Mouse (Mus musculus): Measurements from ENCODE around the gene 9530068E07Rik. TPM values are rescaled to one million over a fixed set of nuclear protein-coding genes. Genes with fewer than 3 reads are reported as not detected.

9530068E07Rik gene
- polyA plus RNA-seq, 2 experiments = 174 to 202 TPM

- DNase-seq (ENCODE audit: low spot score) = no peak
- Histone ChIP-seq H3K9ac (ENCODE audit: low read depth, low read length, severe bottlenecking) (no peak overlapping the region), H3K9me3 (ENCODE audit: control insufficient read depth, low read length) (no peaks in the 10 kb centered on the region), H3K27me3 (ENCODE audit: control insufficient read depth, insufficient read depth, low read length) (no peaks in the 10 kb centered on the region), H3K4me2 (replicated peaks; ENCODE audit: low read depth, low read length, severe bottlenecking) (no peak overlapping the region), H3K27ac (replicated peaks; ENCODE audit: low read depth, low read length) (no peak overlapping the region), H3K4me1 (ENCODE audit: control insufficient read depth, insufficient read depth, low read length) (peaks cover 4% of the 10 kb centered on the region; the same call in 1 of the 2 replicates), H3K36me3 (ENCODE audit: control insufficient read depth, insufficient read depth, low read length) (no peaks in the 10 kb centered on the region), H3K4me3 (replicated peaks; ENCODE audit: low read length) (no peak overlapping the region)
- no peak for TF ChIP-seq POLR2A (IDR thresholded peaks at IDR 0.05; ENCODE audit: borderline replicate concordance, extremely low read depth, insufficient read depth, insufficient read length)
- no peak for ATAC-seq (ENCODE audit: low FRiP score, low read depth)
- 48% methylated on average over 12 of the region's 12 CpGs for WGBS
Measured at GRCm38 (mm10) chr11:52420296-52421052, 24.2 kb downstream of the 9530068E07Rik start.

GRCm38 (mm10) chr11:52421053-52421778 is 25.0 kb downstream of the 9530068E07Rik start:
- no peaks in the 10 kb centered on the region for H3K36me3 ChIP-seq (ENCODE audit: control insufficient read depth, insufficient read depth, low read length)
- H3K9ac ChIP-seq (ENCODE audit: low read depth, low read length, severe bottlenecking) = no peak overlapping the region
- no peak for ATAC-seq (ENCODE audit: low FRiP score, low read depth)
- DNase-seq (ENCODE audit: low spot score) = peak; percentile 55
- 28% methylated on average over 12 of the region's 12 CpGs for WGBS
- no peaks in the 10 kb centered on the region for H3K9me3 ChIP-seq (ENCODE audit: control insufficient read depth, low read length)
- TF ChIP-seq POLR2A (IDR thresholded peaks at IDR 0.05; ENCODE audit: borderline replicate concordance, extremely low read depth, insufficient read depth, insufficient read length) = no peak
- no peak overlapping the region for H3K27ac ChIP-seq (replicated peaks; ENCODE audit: low read depth, low read length)
- no peak overlapping the region for H3K4me3 ChIP-seq (replicated peaks; ENCODE audit: low read length)
- H3K4me1 ChIP-seq (ENCODE audit: control insufficient read depth, insufficient read depth, low read length) = peaks cover 4% of the 10 kb centered on the region; the same call in 1 of the 2 replicates
- H3K4me2 ChIP-seq (replicated peaks; ENCODE audit: low read depth, low read length, severe bottlenecking) = no peak overlapping the region
- H3K27me3 ChIP-seq (ENCODE audit: control insufficient read depth, insufficient read depth, low read length) = no peaks in the 10 kb centered on the region

- TF ChIP-seq POLR2A (IDR thresholded peaks at IDR 0.05; ENCODE audit: borderline replicate concordance, extremely low read depth, insufficient read depth, insufficient read length) = no peak
- H3K36me3 ChIP-seq (ENCODE audit: control insufficient read depth, insufficient read depth, low read length) = no peaks in the 10 kb centered on the region
- ATAC-seq (ENCODE audit: low FRiP score, low read depth) = no peak
- no peak for DNase-seq (ENCODE audit: low spot score)
- H3K9ac ChIP-seq (ENCODE audit: low read depth, low read length, severe bottlenecking) = no peak overlapping the region
- no peaks in the 10 kb centered on the region for H3K27me3 ChIP-seq (ENCODE audit: control insufficient read depth, insufficient read depth, low read length)
- H3K4me3 ChIP-seq (replicated peaks; ENCODE audit: low read length) = no peak overlapping the region
- no peak overlapping the region for H3K27ac ChIP-seq (replicated peaks; ENCODE audit: low read depth, low read length)
- WGBS = 68% methylated on average over 6 of the region's 6 CpGs
- no peaks in the 10 kb centered on the region for H3K9me3 ChIP-seq (ENCODE audit: control insufficient read depth, low read length)
- no peaks in the 10 kb centered on the region for H3K4me1 ChIP-seq (ENCODE audit: control insufficient read depth, insufficient read depth, low read length)
- no peak overlapping the region for H3K4me2 ChIP-seq (replicated peaks; ENCODE audit: low read depth, low read length, severe bottlenecking)
Measured at GRCm38 (mm10) chr11:52429440-52429839, 33.2 kb downstream of the 9530068E07Rik start.

- no peak overlapping the region for H3K4me2 ChIP-seq (replicated peaks; ENCODE audit: low read depth, low read length, severe bottlenecking)
- 38% methylated on average over 5 of the region's 5 CpGs for WGBS
- DNase-seq (ENCODE audit: low spot score) = peak; percentile 64
Measured at GRCm38 (mm10) chr11:52431594-52431993, 35.4 kb downstream of the 9530068E07Rik start.

GRCm38 (mm10) chr11:52432148-52432547 is 35.9 kb downstream of the 9530068E07Rik start:
- TF ChIP-seq POLR2A (IDR thresholded peaks at IDR 0.05; ENCODE audit: borderline replicate concordance, extremely low read depth, insufficient read depth, insufficient read length) = no peak
- H3K4me2 ChIP-seq (replicated peaks; ENCODE audit: low read depth, low read length, severe bottlenecking) = no peak overlapping the region
- ATAC-seq (ENCODE audit: low FRiP score, low read depth) (no peak), DNase-seq (ENCODE audit: low spot score) (no peak)
- H3K27me3 ChIP-seq (ENCODE audit: control insufficient read depth, insufficient read depth, low read length) = no peaks in the 10 kb centered on the region
- H3K36me3 ChIP-seq (ENCODE audit: control insufficient read depth, insufficient read depth, low read length) = no peaks in the 10 kb centered on the region
- H3K4me1 ChIP-seq (ENCODE audit: control insufficient read depth, insufficient read depth, low read length) = no peaks in the 10 kb centered on the region
- WGBS = 86% methylated on average over 5 of the region's 5 CpGs
- no peak overlapping the region for H3K9ac ChIP-seq (ENCODE audit: low read depth, low read length, severe bottlenecking)
- H3K9me3 ChIP-seq (ENCODE audit: control insufficient read depth, low read length) = no peaks in the 10 kb centered on the region
- H3K4me3 ChIP-seq (replicated peaks; ENCODE audit: low read length) = no peak overlapping the region
- no peak overlapping the region for H3K27ac ChIP-seq (replicated peaks; ENCODE audit: low read depth, low read length)

More at GRCm38 (mm10) chr11:52431594-52431993, 35.4 kb downstream of the 9530068E07Rik start:
- no peaks in the 10 kb centered on the region for H3K36me3 ChIP-seq (ENCODE audit: control insufficient read depth, insufficient read depth, low read length)
- ATAC-seq (ENCODE audit: low FRiP score, low read depth) = no peak
- no peak overlapping the region for H3K4me3 ChIP-seq (replicated peaks; ENCODE audit: low read length)
- no peaks in the 10 kb centered on the region for H3K27me3 ChIP-seq (ENCODE audit: control insufficient read depth, insufficient read depth, low read length)
- TF ChIP-seq POLR2A (IDR thresholded peaks at IDR 0.05; ENCODE audit: borderline replicate concordance, extremely low read depth, insufficient read depth, insufficient read length) = no peak
- no peaks in the 10 kb centered on the region for H3K4me1 ChIP-seq (ENCODE audit: control insufficient read depth, insufficient read depth, low read length)
- no peaks in the 10 kb centered on the region for H3K9me3 ChIP-seq (ENCODE audit: control insufficient read depth, low read length)
- H3K27ac ChIP-seq (replicated peaks; ENCODE audit: low read depth, low read length) = no peak overlapping the region
- no peak overlapping the region for H3K9ac ChIP-seq (ENCODE audit: low read depth, low read length, severe bottlenecking)
